Mouse (Mus musculus): ENCODE measurements around the gene Rps26. TPM values are rescaled to one million over a fixed set of nuclear protein-coding genes. Genes with fewer than 3 reads are reported as not detected.
"Not testable (repeated sequence)": the region's sequence is repeated elsewhere in the genome, so short reads cannot be mapped to it uniquely, and the experiment has no call there.

Gene Rps26
- polyA plus RNA-seq, 1 experiment from 2014 or later: 1,029 TPM

DNA sequence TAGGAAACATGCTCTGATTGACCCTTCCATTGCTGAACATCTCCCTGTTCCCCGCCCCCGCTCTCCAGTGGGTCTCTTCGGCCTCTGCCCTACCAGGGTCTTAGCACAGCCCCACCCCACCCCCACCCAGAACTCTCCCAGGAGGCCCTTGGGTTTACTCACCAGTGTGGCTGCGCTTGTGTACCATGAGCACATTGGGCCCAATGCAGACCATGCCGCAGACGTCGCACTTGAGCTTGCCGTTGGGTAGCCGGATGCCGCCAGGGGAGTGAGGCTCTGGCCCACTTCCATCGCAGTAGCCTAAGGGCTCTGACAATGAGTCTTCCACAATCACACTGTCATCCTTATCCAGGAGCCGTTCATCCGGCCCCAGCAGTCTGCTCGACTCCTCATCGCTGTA, 14.3 kb upstream of the Rps26 start:
- DNase-seq (no peak), ATAC-seq (ENCODE audit: insufficient read depth) (no peak)
- 0 out of 2 replicates have a peak, but pooled peaks cover 8% of the 10 kb centered on the region for H3K36me3 ChIP-seq (ENCODE audit: insufficient read depth)
- H3K27ac ChIP-seq (ENCODE audit: low read depth): no peak overlapping the region
- no peak overlapping the region for H3K4me2 ChIP-seq
- H3K4me3 ChIP-seq (ENCODE audit: low read depth, low read length): no peak overlapping the region
- TF ChIP-seq CTCF (IDR thresholded peaks at IDR 0.05; ENCODE audit: low read depth): no peak
- H3K27me3 ChIP-seq (ENCODE audit: insufficient read depth, low read length): no peaks in the 10 kb centered on the region; the same call in 1 of the 2 replicates
- H3K4me1 ChIP-seq (ENCODE audit: insufficient read depth): peaks cover 2% of the 10 kb centered on the region; the same call in 1 of the 2 replicates
- H3K9me3 ChIP-seq (ENCODE audit: low read depth, low read length): no peaks in the 10 kb centered on the region
- WGBS: 92% methylated on average over 15 of the region's 15 CpGs
- H3K9ac ChIP-seq: no peak overlapping the region

- Histone ChIP-seq H3K27ac (ENCODE audit: low read depth) (no peak overlapping the region), H3K4me2 (no peak overlapping the region), H3K36me3 (ENCODE audit: insufficient read depth) (0 out of 2 replicates have a peak, but pooled peaks cover 8% of the 10 kb centered on the region), H3K4me3 (ENCODE audit: low read depth, low read length) (no peak overlapping the region), H3K9ac (no peak overlapping the region), H3K4me1 (ENCODE audit: insufficient read depth) (peaks cover 2% of the 10 kb centered on the region; the same call in 1 of the 2 replicates), H3K27me3 (ENCODE audit: insufficient read depth, low read length) (no peaks in the 10 kb centered on the region; the same call in 1 of the 2 replicates), H3K9me3 (ENCODE audit: low read depth, low read length) (no peaks in the 10 kb centered on the region)
- TF ChIP-seq CTCF (IDR thresholded peaks at IDR 0.05; ENCODE audit: low read depth): no peak
- 75% methylated on average over 14 of the region's 14 CpGs for WGBS
- DNase-seq: no peak
- no peak for ATAC-seq (ENCODE audit: insufficient read depth)
These were observed 13.5 kb upstream of the Rps26 start for GRCm38 (mm10) chr10:128639999-128640398.

DNA sequence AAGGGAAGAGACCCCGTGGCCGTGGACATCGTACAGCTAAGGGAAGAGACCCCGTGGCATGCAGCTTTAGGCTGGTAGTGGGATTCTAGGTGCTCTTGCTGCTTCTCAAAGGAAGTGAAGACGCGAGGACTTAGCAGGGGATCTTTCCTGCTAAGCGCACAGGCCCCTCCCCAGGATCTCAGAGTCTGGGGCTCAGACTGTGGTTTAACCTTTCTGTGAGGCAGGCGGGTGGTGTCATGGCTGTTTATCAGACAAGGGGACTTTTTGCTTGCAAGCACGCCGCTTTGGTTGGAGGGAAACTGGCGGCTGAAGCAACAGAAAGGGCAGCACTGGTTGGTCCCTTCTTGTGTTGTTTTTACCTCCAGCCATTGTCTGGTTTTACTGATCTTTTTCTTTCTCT, 10.5 kb upstream of the Rps26 start:
- DNase-seq: no peak
- Histone ChIP-seq H3K9me3 (ENCODE audit: low read depth, low read length) (no peaks in the 10 kb centered on the region), H3K4me1 (ENCODE audit: insufficient read depth) (no peaks in the 10 kb centered on the region), H3K4me3 (ENCODE audit: low read depth, low read length) (no peak overlapping the region), H3K4me2 (no peak overlapping the region), H3K9ac (no peak overlapping the region), H3K36me3 (ENCODE audit: insufficient read depth) (0 out of 2 replicates have a peak, but pooled peaks cover 13% of the 10 kb centered on the region), H3K27me3 (ENCODE audit: insufficient read depth, low read length) (no peaks in the 10 kb centered on the region), H3K27ac (ENCODE audit: low read depth) (no peak overlapping the region)
- 19% methylated on average over 11 of the region's 11 CpGs for WGBS
- no peak for TF ChIP-seq CTCF (IDR thresholded peaks at IDR 0.05; ENCODE audit: low read depth)
- ATAC-seq (ENCODE audit: insufficient read depth): no peak

GRCm38 (mm10) chr10:128636561-128636960, 10.0 kb upstream of the Rps26 start:
- no peaks in the 10 kb centered on the region for H3K9me3 ChIP-seq (ENCODE audit: low read depth, low read length)
- no peak overlapping the region for H3K4me3 ChIP-seq (ENCODE audit: low read depth, low read length)
- TF ChIP-seq CTCF (IDR thresholded peaks at IDR 0.05; ENCODE audit: low read depth): no peak
- ATAC-seq (ENCODE audit: insufficient read depth) (no peak), DNase-seq (no peak)
- no peaks in the 10 kb centered on the region for H3K27me3 ChIP-seq (ENCODE audit: insufficient read depth, low read length)
- no peak overlapping the region for H3K27ac ChIP-seq (ENCODE audit: low read depth)
- WGBS: 50% methylated on average over 6 of the region's 6 CpGs
- no peak overlapping the region for H3K9ac ChIP-seq
- H3K36me3 ChIP-seq (ENCODE audit: insufficient read depth): 0 out of 2 replicates have a peak, but pooled peaks cover 13% of the 10 kb centered on the region
- H3K4me1 ChIP-seq (ENCODE audit: insufficient read depth): no peaks in the 10 kb centered on the region
- no peak overlapping the region for H3K4me2 ChIP-seq

- H3K36me3 ChIP-seq (ENCODE audit: insufficient read depth): 0 out of 2 replicates have a peak, but pooled peaks cover 9% of the 10 kb centered on the region
- H3K9me3 ChIP-seq (ENCODE audit: low read depth, low read length): no peaks in the 10 kb centered on the region
- H3K9ac ChIP-seq: no peak overlapping the region
- 92% methylated on average over 13 of the region's 13 CpGs for WGBS
- TF ChIP-seq CTCF (IDR thresholded peaks at IDR 0.05; ENCODE audit: low read depth): no peak
- H3K4me2 ChIP-seq: no peak overlapping the region
- ATAC-seq (ENCODE audit: insufficient read depth) (no peak), DNase-seq (no peak)
- H3K4me3 ChIP-seq (ENCODE audit: low read depth, low read length): no peak overlapping the region
- H3K27me3 ChIP-seq (ENCODE audit: insufficient read depth, low read length): no peaks in the 10 kb centered on the region
- H3K27ac ChIP-seq (ENCODE audit: low read depth): no peak overlapping the region
- no peaks in the 10 kb centered on the region for H3K4me1 ChIP-seq (ENCODE audit: insufficient read depth)
These were observed 9.2 kb upstream of the Rps26 start for GRCm38 (mm10) chr10:128635697-128636096.

GRCm38 (mm10) chr10:128631571-128631970, 5.0 kb upstream of the Rps26 start:
- 15% methylated on average over 6 of the region's 6 CpGs for WGBS
- DNase-seq: no peak
- Histone ChIP-seq H3K27ac (ENCODE audit: low read depth) (no peak overlapping the region), H3K4me3 (ENCODE audit: low read depth, low read length) (no peak overlapping the region), H3K27me3 (ENCODE audit: insufficient read depth, low read length) (no peaks in the 10 kb centered on the region), H3K9ac (no peak overlapping the region), H3K4me2 (no peak overlapping the region), H3K4me1 (ENCODE audit: insufficient read depth) (no peaks in the 10 kb centered on the region), H3K9me3 (ENCODE audit: low read depth, low read length) (no peaks in the 10 kb centered on the region), H3K36me3 (ENCODE audit: insufficient read depth) (0 out of 2 replicates have a peak, but pooled peaks cover 5% of the 10 kb centered on the region)
- TF ChIP-seq CTCF (IDR thresholded peaks at IDR 0.05; ENCODE audit: low read depth): no peak
- no peak for ATAC-seq (ENCODE audit: insufficient read depth)

GRCm38 (mm10) chr10:128630306-128630705, 3.8 kb upstream of the Rps26 start:
- H3K4me2 ChIP-seq; ATAC-seq (ENCODE audit: insufficient read depth); H3K27me3 ChIP-seq (ENCODE audit: insufficient read depth, low read length); H3K36me3 ChIP-seq (ENCODE audit: insufficient read depth); H3K4me1 ChIP-seq (ENCODE audit: insufficient read depth); H3K27ac ChIP-seq (ENCODE audit: low read depth); DNase-seq; H3K9me3 ChIP-seq (ENCODE audit: low read depth, low read length); H3K9ac ChIP-seq; H3K4me3 ChIP-seq (ENCODE audit: low read depth, low read length): not testable (repeated sequence)
- WGBS: 81% methylated on average over 5 of the region's 5 CpGs

DNA sequence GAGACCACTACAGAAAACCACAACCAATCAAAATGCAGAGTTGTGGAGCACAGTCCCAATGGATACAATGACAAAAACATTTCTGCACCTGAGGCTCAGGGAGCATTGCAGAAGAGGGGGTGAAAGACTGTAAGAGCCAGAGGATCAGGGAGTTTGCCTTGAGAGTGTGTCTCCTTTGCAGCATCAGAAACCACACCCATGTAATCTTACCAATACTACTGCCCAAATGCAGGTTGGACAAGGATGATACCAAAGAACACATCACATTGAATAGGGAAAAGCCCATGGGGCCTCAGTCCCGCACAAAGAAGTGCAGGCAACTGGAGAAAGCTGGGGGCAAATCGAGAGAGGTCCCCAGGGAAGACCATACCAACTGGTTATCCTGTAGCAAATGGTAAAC, 3.2 kb upstream of the Rps26 start:
- WGBS: 79% methylated on average over 2 of the region's 2 CpGs
- Histone ChIP-seq H3K9me3 (ENCODE audit: low read depth, low read length) (no peaks in the 10 kb centered on the region), H3K4me2 (no peak overlapping the region), H3K27me3 (ENCODE audit: insufficient read depth, low read length) (no peaks in the 10 kb centered on the region), H3K9ac (no peak overlapping the region), H3K27ac (ENCODE audit: low read depth) (no peak overlapping the region), H3K4me1 (ENCODE audit: insufficient read depth) (no peaks in the 10 kb centered on the region), H3K36me3 (ENCODE audit: insufficient read depth) (peaks cover 13% of the 10 kb centered on the region), H3K4me3 (ENCODE audit: low read depth, low read length) (no peak overlapping the region)
- no peak for ATAC-seq (ENCODE audit: insufficient read depth)
- no peak for TF ChIP-seq CTCF (IDR thresholded peaks at IDR 0.05; ENCODE audit: low read depth)
- DNase-seq: no peak

All from lung, embryonic 14.5 days (tissue).